Mouse (Mus musculus): ENCODE measurements around the gene Slc4a4.

Slc4a4 gene

GRCm38 (mm10) chr5:89147282-89147790 lies 260.7 kb downstream of the Slc4a4 start:
- no peak for DNase-seq (ENCODE audit: extremely low spot score, low spot score)

- no peak for DNase-seq (ENCODE audit: extremely low spot score, low spot score)
Measured at GRCm38 (mm10) chr5:89149436-89150040, 262.9 kb downstream of the Slc4a4 start.

GRCm38 (mm10) chr5:89151076-89151475 lies 264.5 kb downstream of the Slc4a4 start:
- no peak for DNase-seq (ENCODE audit: extremely low spot score, low spot score)

GRCm38 (mm10) chr5:89171025-89171718 lies 284.6 kb downstream of the Slc4a4 start:
- no peak for DNase-seq (ENCODE audit: extremely low spot score, low spot score)

- DNase-seq (ENCODE audit: extremely low spot score, low spot score), result no peak
Measured at GRCm38 (mm10) chr5:89190063-89190462, 303.4 kb downstream of the Slc4a4 start.

- no peak for DNase-seq (ENCODE audit: extremely low spot score, low spot score)
Measured at GRCm38 (mm10) chr5:89194654-89195053, 308.0 kb downstream of the Slc4a4 start.

- no peak for DNase-seq (ENCODE audit: extremely low spot score, low spot score)
Measured at GRCm38 (mm10) chr5:89198501-89198900, 311.9 kb downstream of the Slc4a4 start.

- DNase-seq (ENCODE audit: extremely low spot score, low spot score), result no peak
Measured at GRCm38 (mm10) chr5:89209973-89210703, 323.5 kb downstream of the Slc4a4 start.

- DNase-seq (ENCODE audit: extremely low spot score, low spot score), result no peak
Measured at GRCm38 (mm10) chr5:89211057-89211456, 324.4 kb downstream of the Slc4a4 start.

- no peak for DNase-seq (ENCODE audit: extremely low spot score, low spot score)
Measured at GRCm38 (mm10) chr5:89218222-89218621, 331.6 kb downstream of the Slc4a4 start.

GRCm38 (mm10) chr5:89218709-89219108 lies 332.1 kb downstream of the Slc4a4 start:
- DNase-seq (ENCODE audit: extremely low spot score, low spot score), result no peak

- DNase-seq (ENCODE audit: extremely low spot score, low spot score), result no peak
Measured at GRCm38 (mm10) chr5:89221658-89222057, 335.0 kb downstream of the Slc4a4 start.

- no peak for DNase-seq (ENCODE audit: extremely low spot score, low spot score)
Measured at GRCm38 (mm10) chr5:89223061-89223740, 336.6 kb downstream of the Slc4a4 start.

- DNase-seq (ENCODE audit: extremely low spot score, low spot score), result no peak
Measured at GRCm38 (mm10) chr5:89223744-89224368, 337.2 kb downstream of the Slc4a4 start.

GRCm38 (mm10) chr5:89227948-89228347 lies 341.3 kb downstream of the Slc4a4 start:
- DNase-seq (ENCODE audit: extremely low spot score, low spot score), result no peak

GRCm38 (mm10) chr5:89229606-89230005 lies 343.0 kb downstream of the Slc4a4 start:
- no peak for DNase-seq (ENCODE audit: extremely low spot score, low spot score)

GRCm38 (mm10) chr5:89232313-89232712 lies 345.7 kb downstream of the Slc4a4 start:
- no peak for DNase-seq (ENCODE audit: extremely low spot score, low spot score)

GRCm38 (mm10) chr5:89251806-89252205 lies 365.2 kb downstream of the Slc4a4 start:
- no peak for DNase-seq (ENCODE audit: extremely low spot score, low spot score)

- no peak for DNase-seq (ENCODE audit: extremely low spot score, low spot score)
Measured at GRCm38 (mm10) chr5:89259804-89260492, 373.3 kb downstream of the Slc4a4 start.

GRCm38 (mm10) chr5:89277049-89277448 lies 390.4 kb downstream of the Slc4a4 start:
- DNase-seq (ENCODE audit: extremely low spot score, low spot score), result no peak

- no peak for DNase-seq (ENCODE audit: extremely low spot score, low spot score)
Measured at GRCm38 (mm10) chr5:89277616-89278015, 391.0 kb downstream of the Slc4a4 start.
